Mouse (Mus musculus): Measurements from ENCODE around the gene Axin2.
A peak's percentile ranks its signal among the peaks of the same experiment; 100 is the strongest.
"Not testable (repeated sequence)": the region's sequence is repeated elsewhere in the genome, so short reads cannot be mapped to it uniquely, and the experiment has no call there.

Gene Axin2

DNA sequence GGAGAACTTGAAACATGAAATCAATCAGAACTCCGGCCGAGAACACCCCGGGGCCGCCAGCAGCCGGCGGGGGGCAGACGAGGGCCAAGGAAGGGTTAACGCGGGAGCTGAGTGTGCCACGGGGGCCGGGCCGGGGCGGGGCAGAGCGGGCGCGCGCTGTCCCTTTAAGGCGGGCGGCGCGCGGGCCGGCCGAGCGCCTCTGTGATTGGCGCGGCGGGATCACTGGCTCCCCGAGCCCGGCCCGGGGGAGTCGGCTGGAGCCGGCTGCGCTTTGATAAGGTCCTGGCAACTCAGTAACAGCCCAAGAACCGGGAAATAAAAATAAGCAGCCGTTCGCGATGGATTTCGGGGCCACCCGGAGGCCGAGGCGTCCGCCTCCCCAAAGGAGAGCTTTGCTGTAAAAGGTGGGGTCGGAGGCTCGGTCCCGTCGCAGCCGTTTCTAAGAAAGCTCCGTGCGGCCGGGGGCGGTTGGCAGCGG lies at the start of gene Axin2:
Gene Axin2 (plus strand): TSS at position 192 of the 478 bp plus-strand sequence.
- DNase-seq = peak; percentile 95

DNA sequence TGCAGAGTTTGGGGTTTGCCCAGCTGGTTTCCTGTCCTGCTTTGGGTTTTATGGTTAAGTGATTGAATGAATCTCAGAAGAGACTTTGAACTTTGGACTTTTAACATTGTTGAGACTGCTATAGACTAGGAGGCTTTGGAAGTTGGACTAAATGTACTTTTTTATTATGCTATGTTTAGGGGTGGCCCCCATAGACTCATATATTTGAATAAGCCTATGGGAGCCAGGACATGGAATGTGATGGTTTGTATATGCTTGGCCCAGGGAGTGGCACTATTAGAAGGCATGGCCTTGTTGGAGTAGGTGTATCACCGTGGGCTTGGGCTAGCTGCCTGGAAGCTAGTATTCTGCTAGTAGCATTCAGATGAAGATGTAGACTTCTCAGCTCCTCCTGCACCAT lies 48.9 kb upstream of the Axin2 start:
- not testable (repeated sequence) for DNase-seq

- no peak for DNase-seq
These were observed 48.4 kb upstream of the Axin2 start for GRCm38 (mm10) chr11:108871748-108872147.

- DNase-seq = peak; percentile 55
These were observed 43.4 kb upstream of the Axin2 start for GRCm38 (mm10) chr11:108876633-108877205.

DNA sequence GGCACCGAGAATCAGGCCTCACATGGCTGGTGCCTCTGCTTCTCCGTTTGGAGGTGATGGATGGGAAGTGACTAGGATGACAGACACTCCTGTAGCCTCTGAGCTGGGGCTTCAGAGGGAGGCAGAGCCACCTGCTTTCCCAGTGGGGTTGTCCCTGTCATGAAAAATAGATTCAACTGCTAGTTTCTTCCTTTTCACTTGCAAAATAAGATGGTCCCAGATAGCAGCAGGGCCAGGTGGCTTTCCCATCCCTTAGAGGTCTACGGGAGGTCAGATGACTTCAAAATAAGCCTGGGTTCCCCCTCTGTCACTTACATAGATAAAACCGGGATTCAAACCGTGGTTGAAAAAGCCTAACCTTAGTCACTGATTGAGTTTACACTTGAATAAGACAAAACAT lies 42.6 kb upstream of the Axin2 start:
- DNase-seq = no peak

GRCm38 (mm10) chr11:108880546-108880945 lies 39.6 kb upstream of the Axin2 start:
- peak; percentile 29 for DNase-seq

- DNase-seq = no peak
These were observed 38.5 kb upstream of the Axin2 start for GRCm38 (mm10) chr11:108881662-108882061.

- no peak for DNase-seq
These were observed 34.8 kb upstream of the Axin2 start for GRCm38 (mm10) chr11:108885276-108885896.

DNA sequence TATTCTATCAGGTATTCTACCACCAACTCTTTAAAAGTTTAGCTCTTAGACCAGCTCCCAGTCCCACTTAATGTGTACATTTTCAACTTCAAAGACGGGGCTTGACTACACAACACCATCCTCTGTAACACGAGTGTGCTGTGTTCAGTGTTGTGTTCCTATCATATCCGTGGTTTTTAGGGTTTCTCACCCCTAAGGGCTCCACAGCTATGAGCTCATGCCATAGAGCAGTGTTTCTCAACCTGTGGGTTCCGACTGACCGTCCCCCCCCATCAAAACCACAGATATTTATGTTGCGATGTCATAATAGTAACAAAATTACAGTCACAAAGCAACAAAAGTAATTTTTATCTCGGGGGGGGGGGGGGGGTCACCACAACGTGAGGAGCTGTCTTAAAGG lies 34.1 kb upstream of the Axin2 start:
- DNase-seq = no peak

DNA sequence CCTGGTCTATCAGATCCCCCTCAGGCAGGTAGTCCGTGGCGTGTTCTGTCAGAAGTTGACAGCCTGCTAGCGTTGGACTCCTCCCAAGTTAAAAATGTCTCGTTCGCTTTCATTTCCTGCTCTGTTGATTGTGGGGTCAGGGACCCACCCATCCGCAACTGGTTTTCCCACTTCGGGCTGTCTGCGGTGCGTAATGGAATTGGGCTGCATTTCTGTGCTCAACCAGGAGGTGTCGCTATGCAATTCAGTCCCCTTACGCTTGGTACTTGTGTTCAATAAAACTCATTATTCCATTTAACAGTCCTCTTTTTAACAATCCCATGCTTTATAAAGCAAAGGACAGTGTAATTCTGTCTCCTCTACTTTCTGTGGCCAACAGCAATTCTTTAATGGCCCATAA lies 31.0 kb upstream of the Axin2 start:
- peak; percentile 73 for DNase-seq

DNA sequence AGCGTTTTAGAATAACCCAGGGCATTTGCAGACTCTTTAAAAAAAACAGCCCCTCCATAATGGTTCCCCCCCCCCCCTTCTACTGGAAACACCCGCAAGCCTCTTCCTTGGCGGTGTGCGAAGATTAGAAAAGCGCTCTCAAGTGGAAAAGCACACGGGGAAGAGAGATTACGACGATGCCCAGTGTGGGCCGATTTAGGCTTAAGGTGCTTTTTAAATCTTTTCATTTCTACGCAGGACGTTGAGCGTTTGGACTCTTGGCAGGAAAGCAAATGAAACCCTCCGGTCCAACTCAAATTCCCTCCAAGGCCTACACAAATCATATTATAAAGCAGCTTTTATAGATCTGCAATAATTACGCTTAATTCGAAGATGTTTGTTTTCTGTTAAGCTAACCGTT lies 29.6 kb upstream of the Axin2 start:
- no peak for DNase-seq

GRCm38 (mm10) chr11:108891111-108891870 lies 28.9 kb upstream of the Axin2 start:
- DNase-seq = peak; percentile 38

DNA sequence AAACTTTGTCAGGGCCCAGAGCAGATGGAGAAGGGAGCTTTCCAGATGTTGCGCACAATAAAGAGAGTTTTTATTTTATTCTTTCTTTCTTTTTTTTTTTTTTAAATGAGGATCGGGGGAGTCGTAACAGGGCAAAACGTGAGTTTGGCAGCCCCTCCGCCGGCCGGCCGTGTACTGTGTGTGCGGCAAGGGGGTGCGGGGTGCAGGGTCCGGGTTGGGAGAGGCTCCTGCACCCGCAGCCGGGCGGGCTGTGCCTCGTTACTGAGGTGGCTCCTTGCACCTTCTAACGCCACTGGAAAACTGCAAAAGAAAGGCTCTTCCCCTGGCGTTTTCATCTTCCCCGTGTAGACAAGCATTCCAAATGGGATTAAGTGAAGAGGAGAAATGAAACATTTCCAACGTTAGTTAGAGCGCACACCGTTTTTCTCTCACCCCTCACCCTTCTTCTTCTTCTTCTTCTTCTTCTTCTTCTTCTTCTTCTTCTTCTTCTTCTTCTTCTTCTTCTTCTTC lies 28.2 kb upstream of the Axin2 start:
- DNase-seq = no peak

DNA sequence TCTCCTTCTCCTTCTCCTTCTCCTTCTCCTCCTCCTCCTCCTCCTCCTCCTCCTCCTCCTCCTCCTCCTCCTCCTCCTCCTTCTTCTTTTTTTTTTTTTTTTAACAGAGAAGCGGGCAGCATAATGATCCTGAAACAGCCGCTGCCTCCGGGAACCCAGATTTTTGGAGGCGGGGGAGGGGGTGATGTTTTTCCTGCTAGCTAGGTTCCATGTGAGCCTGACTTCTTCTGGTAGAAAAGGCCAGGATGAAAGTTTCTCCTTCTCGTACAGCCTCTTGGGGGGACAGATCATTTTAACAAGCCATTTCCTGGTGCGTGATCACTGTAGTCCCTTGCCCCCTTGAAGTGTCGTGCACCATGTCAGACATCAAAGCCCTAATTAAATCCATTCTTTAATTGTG lies 27.7 kb upstream of the Axin2 start:
- no peak for DNase-seq

DNA sequence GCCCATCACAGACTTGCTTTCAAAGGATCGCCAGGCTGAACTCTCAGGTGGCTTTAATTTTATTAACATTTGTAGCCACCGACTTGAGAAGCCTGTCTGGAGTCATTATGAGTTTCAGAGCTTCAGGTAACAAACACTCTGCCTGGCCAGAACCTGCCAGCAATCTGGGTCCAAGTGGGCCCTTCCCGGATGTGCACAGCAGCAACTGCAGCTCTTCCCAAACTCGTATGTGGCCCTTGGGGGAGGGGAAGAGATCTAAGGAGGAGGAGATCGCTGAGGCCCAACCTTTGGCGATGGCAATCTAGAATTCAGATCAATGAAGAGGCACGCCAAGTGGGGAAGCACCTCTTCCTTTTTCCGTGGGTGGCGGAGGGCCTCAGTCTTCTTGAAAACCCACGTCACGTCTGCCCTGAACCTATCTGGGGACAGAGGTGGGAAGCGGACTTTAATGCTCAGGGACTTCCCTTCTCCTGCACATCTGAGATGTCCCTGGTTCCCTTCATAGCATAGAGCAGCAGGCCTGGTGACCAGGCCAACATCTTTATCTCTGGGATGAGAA lies 26.8 kb upstream of the Axin2 start:
- DNase-seq = no peak

DNA sequence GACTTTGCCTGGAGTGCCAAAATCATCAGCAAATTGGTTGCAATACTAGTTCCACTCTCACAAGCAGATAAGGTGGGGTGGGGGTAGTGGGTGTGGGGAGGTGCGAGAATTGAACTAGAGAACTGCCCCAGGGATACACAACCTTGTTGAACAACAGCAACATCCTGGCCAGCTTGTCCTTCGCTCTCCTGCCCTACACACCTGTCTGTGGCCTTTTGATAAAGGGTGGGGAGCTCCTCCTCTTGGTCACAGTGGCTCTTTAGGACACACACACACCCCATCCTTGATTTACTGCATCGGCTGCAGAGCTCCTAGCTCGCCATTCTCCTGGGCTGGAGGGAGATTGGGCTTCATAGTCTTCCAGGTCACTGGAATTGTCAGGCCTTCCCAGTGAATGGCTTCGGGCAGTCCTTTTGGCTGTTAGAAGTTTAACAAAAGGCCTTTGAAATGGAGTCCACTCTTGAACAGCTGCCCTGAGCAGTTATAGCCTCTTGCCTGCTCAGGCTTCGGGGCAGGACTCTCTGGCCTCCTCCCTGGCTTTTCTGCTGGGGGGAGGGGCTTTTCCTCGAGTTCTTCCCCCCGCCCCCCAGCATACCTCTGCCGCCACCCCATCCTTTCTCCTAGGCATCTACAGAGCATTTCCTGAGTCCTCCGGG lies 26.2 kb upstream of the Axin2 start:
- DNase-seq = no peak

DNA sequence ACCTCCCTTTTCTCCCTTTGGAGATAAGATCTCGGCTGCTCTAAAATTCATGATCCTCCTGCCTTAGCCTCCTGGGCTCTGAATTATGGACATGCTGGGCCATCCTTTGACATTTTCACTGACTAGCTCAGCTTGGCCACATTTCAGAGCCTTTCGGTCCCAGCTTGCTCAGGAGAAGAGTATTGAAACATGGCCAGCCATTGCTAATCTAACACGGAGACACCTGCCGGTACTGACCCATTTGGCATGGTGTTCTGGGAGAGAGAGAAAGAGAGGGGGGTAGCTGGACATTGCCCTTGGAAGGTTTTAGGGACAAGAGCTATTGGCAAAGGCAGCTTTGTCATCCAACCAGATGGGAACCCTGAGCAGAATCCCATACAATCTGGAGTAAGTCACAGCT lies 23.1 kb upstream of the Axin2 start:
- DNase-seq = no peak

GRCm38 (mm10) chr11:108898063-108898462 lies 22.1 kb upstream of the Axin2 start:
- no peak for DNase-seq

DNA sequence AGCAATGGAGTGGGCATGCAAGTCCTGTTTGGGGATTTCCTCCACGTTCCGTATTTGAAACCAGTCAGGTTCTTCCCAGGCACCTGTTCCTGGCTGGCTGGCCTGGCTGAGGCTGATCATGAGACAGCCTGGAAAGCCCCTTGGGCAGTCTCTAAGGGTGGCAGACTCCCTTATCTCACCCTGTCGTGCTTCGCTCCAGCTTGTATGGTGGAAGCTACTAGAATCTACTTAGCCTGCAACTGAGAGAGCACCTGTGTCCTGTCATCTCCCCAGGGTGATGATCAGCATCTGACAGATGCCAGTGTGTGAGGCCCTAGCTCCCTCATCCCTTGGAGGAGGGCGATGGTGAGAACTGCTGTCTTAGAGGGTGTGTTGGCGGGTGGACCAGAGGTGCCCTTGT lies 21.7 kb upstream of the Axin2 start:
- no peak for DNase-seq

GRCm38 (mm10) chr11:108900718-108901488 lies 19.2 kb upstream of the Axin2 start:
- no peak for DNase-seq

- DNase-seq = no peak
These were observed 18.5 kb upstream of the Axin2 start for GRCm38 (mm10) chr11:108901670-108902069.

DNA sequence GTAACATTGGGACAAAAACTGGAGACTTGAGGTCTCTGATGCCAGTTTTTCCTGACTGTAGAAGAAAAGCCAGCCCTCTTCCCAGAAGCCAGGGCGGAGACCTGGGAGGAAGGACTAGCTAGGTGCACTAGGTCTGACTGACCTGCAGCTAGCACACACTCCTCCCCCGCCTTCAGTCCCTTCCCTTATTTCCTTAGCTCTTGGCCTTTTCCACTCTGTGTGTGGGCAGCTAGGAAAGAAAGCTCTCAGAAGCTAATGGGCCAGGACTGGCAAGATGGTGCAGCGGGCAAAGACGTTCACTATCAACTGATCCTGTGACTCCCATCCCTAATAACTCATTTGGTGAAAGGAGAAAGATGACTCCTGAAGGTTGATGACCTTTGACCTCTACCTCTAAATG lies 17.8 kb upstream of the Axin2 start:
- no peak for DNase-seq
